In genomic region chrX:166660715-166661042, GRCm38 (mm10) we compare ENCODE assay signal across 8 mouse cellular contexts.
DNase-seq lines count a peak whose midpoint lies in the region; TF ChIP-seq lines count a peak whose summit lies in the region.

No protein-coding gene starts in this region.

- no peak overlapping the region for H3K4me3 ChIP-seq in midbrain, embryonic 10.5 days

- TF ChIP-seq CTCF in brain, embryonic 14.5 days (IDR thresholded peaks at IDR 0.05; ENCODE audit: borderline replicate concordance, extremely low read depth, insufficient read depth, insufficient read length): peak; percentile 68

- no peaks in the 10 kb centered on the region for H3K9me3 ChIP-seq in midbrain, embryonic 10.5 days (replicated peaks)

- no peak for TF ChIP-seq POLR2A in brain, embryonic 14.5 days (IDR thresholded peaks at IDR 0.05; ENCODE audit: borderline replicate concordance, extremely low read depth, insufficient read depth, insufficient read length, poor library complexity, severe bottlenecking)

- peak overlapping the region; percentile 83; the same call in 1 of the 2 replicates for H3K27ac ChIP-seq in midbrain, embryonic 10.5 days (replicated peaks)

- H3K27me3 ChIP-seq in midbrain, embryonic 10.5 days (ENCODE audit: low read depth, poor library complexity, severe bottlenecking): peaks cover 100% of the 10 kb centered on the region

- DNase-seq in kidney, adult 8-10 months: peak; percentile 36 to 56
- DNase-seq in kidney, postnatal 10 days: no peak
- peak; percentile 61 for DNase-seq in A20 (ENCODE audit: low read depth, low spot score)
- no peak for DNase-seq in brain, embryonic 14.5 days (ENCODE audit: low read depth)
- DNase-seq in induced T-regulatory cell, adult 2 months (ENCODE audit: low read depth): peak; percentile 84
- no peak for DNase-seq in midbrain, embryonic 10.5 days (ENCODE audit: low spot score)
- no peak for DNase-seq in adrenal gland, postnatal 14 days
- no peak for DNase-seq in kidney, adult 11 months

- H3K4me1 ChIP-seq in midbrain, embryonic 10.5 days: peaks cover 13% of the 10 kb centered on the region

- 33% methylated on average over 6 of the region's 6 CpGs for WGBS in midbrain, embryonic 10.5 days

- H3K36me3 ChIP-seq in midbrain, embryonic 10.5 days: no peaks in the 10 kb centered on the region

Comparison
In these comparisons a context has a peak if more than half of its experiments do, and no peak if none do; other contexts are left out.
1. DNase-seq: peak in kidney, adult 8-10 months (2 of 2), A20 (single experiment) and induced T-regulatory cell, adult 2 months (single experiment); none in kidney, postnatal 10 days (single experiment), brain, embryonic 14.5 days (single experiment), midbrain, embryonic 10.5 days (single experiment), adrenal gland, postnatal 14 days (single experiment) and kidney, adult 11 months (single experiment).